Mouse (Mus musculus) hindbrain, postnatal 0 days (tissue): ENCODE measurements around the gene Gper1. TPM values are rescaled to one million over a fixed set of nuclear protein-coding genes. Genes with fewer than 3 reads are reported as not detected.
A peak's percentile ranks its signal among the peaks of the same experiment; 100 is the strongest.

Experiments used
- ATAC-seq: fragments of 200-750 bp; cut with Nextera tagmentation; 2 replicates; pipeline ENCODE4 v1.8.0; 2017; ENCODE audit warnings: mild to moderate bottlenecking, moderate TSS enrichment, moderate library complexity
- DNase-seq: peaks from one replicate; pipeline ENCODE4 v3.0.0-alpha.2; 2015; ENCODE audit warnings: low spot score
- H3K27ac ChIP-seq: fragments of 300-500 bp; sonication (generic); 2 replicates; pipeline ENCODE4 v1.5.1; 2014; ENCODE audit warnings: mild to moderate bottlenecking
- H3K27me3 ChIP-seq: fragments of 300-500 bp; sonication (generic); 2 replicates; pipeline ENCODE4 v1.6.1; 2014; ENCODE audit warnings: low read length, mixed read lengths; ENCODE audit not compliant: insufficient read depth
- H3K36me3 ChIP-seq: fragments of 300-500 bp; sonication (generic); 2 replicates; pipeline ENCODE4 v1.6.1; 2014; ENCODE audit warnings: low read length, mixed read lengths; ENCODE audit not compliant: insufficient read depth
- H3K4me1 ChIP-seq: fragments of 300-500 bp; sonication (generic); 2 replicates; pipeline ENCODE4 v1.6.1; 2014; ENCODE audit warnings: antibody characterized with exemption, low read length, mixed read lengths; ENCODE audit not compliant: insufficient read depth
- H3K4me2 ChIP-seq: fragments of 300-500 bp; sonication (generic); 2 replicates; pipeline ENCODE4 v1.6.1; 2014; ENCODE audit warnings: low read depth, mild to moderate bottlenecking, low read length, moderate library complexity, mixed read lengths
- H3K4me3 ChIP-seq: fragments of 300-500 bp; sonication (generic); 2 replicates; pipeline ENCODE4 v1.5.1; 2014; ENCODE audit warnings: low read length
- H3K9ac ChIP-seq: fragments of 300-500 bp; sonication (generic); replicated peaks from 2 replicates; pipeline ENCODE4 v1.6.1; 2014; ENCODE audit warnings: mild to moderate bottlenecking, low read length, moderate library complexity, mixed read lengths
- H3K9me3 ChIP-seq: fragments of 300-500 bp; sonication (generic); 2 replicates; pipeline ENCODE4 v1.6.1; 2016; ENCODE audit warnings: low read length, mixed read lengths
- CTCF ChIP-seq: IDR thresholded peaks from 2 replicates; pipeline ENCODE4 v1.5.1; 2016; ENCODE audit warnings: antibody characterized with exemption, control low read depth, low read depth
- WGBS: fragments of 180-500 bp; shearing (Covaris S2); extraction: QIAGEN DNeasy Blood & Tissue Kit; methylation state at CpG from one replicate; pipeline ENCODE4 v1.1.7; 2014; 5-methylcytosine and 5-hydroxymethylcytosine counted together
- polyA plus RNA-seq: library from polyadenylated mRNA; unstranded; fragments of >200 nt; fragmentation: Nextera tagmentation; extraction: Ambion mirVana; gene quantifications from 2 replicates; pipeline ENCODE4 v1.2.1, GENCODE M21; 2015
- total RNA-seq: library from RNA; depleted of rRNA; stranded (reverse); fragments of >200 nt; gene quantifications from 2 replicates; pipeline ENCODE4 v1.2.3, GENCODE M21; 2014

Gene Gper1
- total and polyA plus RNA-seq, 2 experiments from 2014 or later, result 5.6 to 9.6 TPM

GRCm38 (mm10) chr5:139379771-139380384, 43.1 kb upstream of the Gper1 start:
- Histone ChIP-seq H3K27me3 (no peaks in the 10 kb centered on the region), H3K4me3 (peak overlapping the region; percentile 67), H3K27ac (peak overlapping the region; percentile 82), H3K9me3 (no peaks in the 10 kb centered on the region), H3K4me2 (peak overlapping the region; percentile 88), H3K9ac (peak overlapping the region; percentile 66), H3K36me3 (no peaks in the 10 kb centered on the region), H3K4me1 (peaks cover 26% of the 10 kb centered on the region)
- WGBS, result 17% methylated on average over 8 of the region's 8 CpGs
- no peak; the same call in 1 of the 2 replicates for ATAC-seq
- DNase-seq, result no peak
- no peak for TF ChIP-seq CTCF

- Histone ChIP-seq H3K36me3 (no peaks in the 10 kb centered on the region), H3K27ac (peak overlapping the region; percentile 82), H3K4me2 (peak overlapping the region; percentile 88), H3K9me3 (no peaks in the 10 kb centered on the region), H3K27me3 (no peaks in the 10 kb centered on the region), H3K9ac (peak overlapping the region; percentile 66), H3K4me1 (peaks cover 26% of the 10 kb centered on the region), H3K4me3 (peak overlapping the region; percentile 67)
- 2% methylated on average over 71 of the region's 73 CpGs for WGBS
- ATAC-seq (peak; percentile 83), DNase-seq (peak; percentile 92)
- TF ChIP-seq CTCF, result no peak
Measured at GRCm38 (mm10) chr5:139380385-139381248, 42.3 kb upstream of the Gper1 start.

GRCm38 (mm10) chr5:139381586-139382513, 41.1 kb upstream of the Gper1 start:
- no peak for TF ChIP-seq CTCF
- no peak overlapping the region; the same call in 1 of the 2 replicates for H3K9ac ChIP-seq
- no peaks in the 10 kb centered on the region for H3K9me3 ChIP-seq
- WGBS, result 80% methylated on average over 18 of the region's 18 CpGs
- no peaks in the 10 kb centered on the region for H3K36me3 ChIP-seq
- H3K4me3 ChIP-seq, result no peak overlapping the region
- peak overlapping the region; percentile 88; the same call in 1 of the 2 replicates for H3K4me2 ChIP-seq
- H3K27me3 ChIP-seq, result no peaks in the 10 kb centered on the region
- peak overlapping the region; percentile 75 for H3K27ac ChIP-seq
- no peak for DNase-seq
- ATAC-seq, result no peak
- H3K4me1 ChIP-seq, result peaks cover 26% of the 10 kb centered on the region

- H3K4me1 ChIP-seq, result peaks cover 29% of the 10 kb centered on the region
- H3K4me3 ChIP-seq, result no peak overlapping the region
- H3K4me2 ChIP-seq, result 0 out of 2 replicates have a peak overlapping the region, but pooled peaks have one; percentile 13
- TF ChIP-seq CTCF, result no peak
- 47% methylated on average over 8 of the region's 8 CpGs for WGBS
- peak overlapping the region; percentile 14; the same call in 1 of the 2 replicates for H3K9ac ChIP-seq
- DNase-seq (peak; percentile 47), ATAC-seq (peak; percentile 18; the same call in 1 of the 2 replicates)
- H3K9me3 ChIP-seq, result no peaks in the 10 kb centered on the region
- peak overlapping the region; percentile 75 for H3K27ac ChIP-seq
- no peaks in the 10 kb centered on the region for H3K36me3 ChIP-seq
- no peaks in the 10 kb centered on the region for H3K27me3 ChIP-seq
Measured at GRCm38 (mm10) chr5:139382760-139383159, 40.2 kb upstream of the Gper1 start.

GRCm38 (mm10) chr5:139383234-139383633, 39.7 kb upstream of the Gper1 start:
- Histone ChIP-seq H3K9ac (0 out of 2 replicates have a peak overlapping the region, but pooled peaks have one; percentile 14), H3K4me3 (no peak overlapping the region), H3K27ac (peak overlapping the region; percentile 75), H3K4me1 (peaks cover 33% of the 10 kb centered on the region), H3K4me2 (no peak overlapping the region), H3K9me3 (no peaks in the 10 kb centered on the region), H3K36me3 (no peaks in the 10 kb centered on the region), H3K27me3 (no peaks in the 10 kb centered on the region)
- WGBS, result 62% methylated on average over 9 of the region's 9 CpGs
- ATAC-seq, result no peak
- no peak for TF ChIP-seq CTCF
- no peak for DNase-seq

- DNase-seq, result no peak
- Histone ChIP-seq H3K4me3 (no peak overlapping the region), H3K4me2 (no peak overlapping the region), H3K36me3 (no peaks in the 10 kb centered on the region), H3K9me3 (no peaks in the 10 kb centered on the region), H3K4me1 (peaks cover 38% of the 10 kb centered on the region), H3K27ac (no peak overlapping the region), H3K9ac (no peak overlapping the region), H3K27me3 (no peaks in the 10 kb centered on the region)
- 71% methylated on average over 10 of the region's 10 CpGs for WGBS
- ATAC-seq, result no peak
- TF ChIP-seq CTCF, result no peak
Measured at GRCm38 (mm10) chr5:139384531-139384930, 38.4 kb upstream of the Gper1 start.
